Mouse (Mus musculus) gastrocnemius, adult 8-10 months (tissue): ENCODE measurements around the gene Atrnl1. TPM values are rescaled to one million over a fixed set of nuclear protein-coding genes. Genes with fewer than 3 reads are reported as not detected.

Experiments used
- DNase-seq, 2 experiments: peaks; one replicate each; pipeline ENCODE4 v3.0.0; 2022; ENCODE audit warnings: low spot score in 2 of 2
- total RNA-seq, 4 experiments: library from RNA; stranded (reverse); gene quantifications; 2 replicates each; pipeline ENCODE4 v1.2.4; 2022

Atrnl1 gene
- total RNA-seq, 4 experiments from 2014 or later, result 3.8 to 5.8 (median 4.7) TPM

DNA sequence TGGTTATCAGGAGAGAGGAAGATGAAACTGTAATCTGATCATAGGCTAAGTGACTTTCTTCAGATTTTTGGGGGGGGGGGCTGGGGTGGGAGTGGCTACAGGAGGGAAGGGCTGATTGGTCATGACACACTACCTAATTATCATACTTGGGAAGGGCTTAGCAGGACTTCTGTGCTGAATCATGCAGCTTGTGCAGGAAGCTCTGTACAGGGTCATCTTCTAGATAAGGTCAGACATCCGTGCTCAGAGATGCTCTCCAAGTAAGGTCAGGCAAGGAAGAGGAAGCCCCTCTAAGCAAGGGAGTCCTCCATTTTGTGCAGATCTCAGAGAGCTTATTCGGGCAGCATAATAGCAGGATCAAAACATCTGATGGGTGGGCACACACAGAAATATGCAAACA lies 454.7 kb downstream of the Atrnl1 start:
- DNase-seq, result no peak

DNA sequence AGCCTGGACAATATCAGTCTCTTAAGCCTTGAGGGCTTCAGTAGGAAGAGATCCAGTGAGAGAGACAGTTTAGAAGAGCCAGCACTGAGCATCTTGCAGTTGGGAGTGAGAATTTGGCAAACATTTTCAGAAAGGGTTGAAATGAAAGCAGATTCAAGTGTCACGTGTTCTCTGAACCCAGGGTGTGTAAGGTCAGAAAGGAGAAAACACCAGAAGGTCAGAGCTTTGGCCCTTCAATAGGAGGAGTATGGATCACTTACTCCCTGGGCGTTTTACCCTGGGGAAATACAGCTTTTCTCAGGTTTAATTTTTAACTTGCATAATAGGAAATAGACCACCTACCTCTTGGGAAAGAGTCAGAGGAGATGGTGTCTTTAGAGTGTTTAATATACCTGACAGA lies 457.3 kb downstream of the Atrnl1 start:
- no peak for DNase-seq

DNA sequence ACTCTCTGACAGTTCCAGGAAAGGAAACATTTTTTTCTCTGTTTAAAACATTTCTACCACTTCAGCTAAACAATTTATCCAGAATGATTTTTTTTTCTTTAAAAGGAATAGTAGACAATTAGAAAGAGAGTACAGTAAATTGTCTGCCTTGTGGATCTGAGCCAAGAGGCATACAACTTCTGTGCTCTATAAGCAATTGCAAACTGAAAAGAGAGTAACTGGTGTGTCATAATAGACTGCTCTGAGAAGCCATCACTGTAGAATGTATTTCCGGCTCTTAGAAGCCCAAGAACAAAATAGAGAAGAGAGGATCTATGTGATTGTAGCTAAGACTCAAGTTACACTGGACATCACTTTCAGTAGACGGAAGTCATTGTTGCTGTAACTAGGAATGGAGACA lies 458.1 kb downstream of the Atrnl1 start:
- DNase-seq, result no peak

DNA sequence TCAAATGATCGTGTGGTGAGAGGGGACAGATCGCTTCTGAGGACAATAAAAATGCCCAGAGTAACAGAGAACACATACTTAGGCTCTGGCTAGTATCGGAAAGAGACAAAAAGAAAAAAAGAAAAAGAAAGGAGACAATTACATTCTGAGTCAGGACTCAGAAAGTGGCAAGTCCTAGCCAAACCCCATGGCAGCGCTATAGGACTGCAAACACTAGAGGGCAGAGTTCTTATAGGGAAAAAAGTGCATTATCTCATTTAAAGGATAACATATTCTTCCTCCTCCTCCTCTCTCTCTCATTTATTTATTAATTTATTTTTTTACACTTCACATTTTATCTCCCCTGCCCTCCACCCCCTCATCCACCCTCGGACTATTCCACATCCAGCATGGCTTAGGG lies 461.6 kb downstream of the Atrnl1 start:
- DNase-seq, result no peak

DNA sequence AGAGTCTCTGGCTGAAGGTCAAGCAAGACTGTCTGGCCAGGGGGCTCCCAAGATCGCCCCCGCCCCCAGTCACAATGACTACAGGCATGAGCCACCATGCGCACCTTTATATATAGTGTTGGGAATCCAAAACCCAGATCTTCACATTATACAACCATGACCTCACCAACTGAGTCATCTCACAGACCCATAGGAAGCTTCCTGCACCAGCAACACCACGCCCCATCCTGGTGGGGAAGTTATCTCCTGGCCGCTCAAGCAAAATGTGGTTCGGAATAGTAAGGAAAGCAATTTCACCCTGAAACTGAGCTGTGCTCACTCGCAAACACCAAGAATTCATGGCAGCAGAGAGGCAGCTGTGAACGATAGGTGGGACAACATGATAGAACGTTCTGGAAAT lies 462.0 kb downstream of the Atrnl1 start:
- DNase-seq, result no peak

DNA sequence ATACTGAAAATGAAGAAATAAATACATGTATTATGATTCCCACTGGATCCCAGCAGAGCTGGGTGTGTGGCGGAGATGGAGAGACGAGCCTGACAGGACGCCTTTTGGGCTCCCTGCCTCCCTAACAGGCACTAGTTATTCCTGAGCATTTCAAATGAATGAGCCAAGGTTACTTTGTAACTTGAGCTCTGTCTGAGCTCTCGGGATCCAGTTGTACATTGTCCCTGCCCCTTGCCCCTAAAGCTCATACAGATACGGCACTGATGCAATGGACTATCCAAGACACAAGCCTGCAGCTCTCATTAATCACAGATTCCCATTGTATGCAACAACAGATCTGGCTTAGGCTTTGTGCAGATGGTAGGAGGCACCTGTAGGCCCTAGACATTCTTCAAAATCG lies 464.4 kb downstream of the Atrnl1 start:
- DNase-seq, result no peak

DNA sequence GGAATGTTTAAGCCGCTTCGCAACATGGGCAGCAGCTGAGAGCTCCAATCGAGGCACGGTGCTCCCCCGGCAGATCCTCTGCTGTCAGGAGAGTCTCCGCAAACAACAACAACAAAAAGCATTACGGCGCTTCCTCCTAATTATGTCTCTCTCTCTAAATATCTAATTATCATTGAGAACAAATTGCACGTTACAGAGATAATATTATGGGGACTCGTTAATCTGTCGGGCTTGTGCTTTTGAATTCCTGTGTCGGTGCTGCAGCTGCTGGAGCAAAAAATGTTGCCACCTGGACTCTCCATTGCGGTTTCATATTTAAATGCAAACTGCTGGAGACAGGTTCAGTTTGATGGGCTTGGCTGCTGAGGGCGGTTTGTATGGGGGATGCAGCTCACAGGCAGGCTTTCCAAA lies 466.1 kb downstream of the Atrnl1 start:
- no peak for DNase-seq

DNA sequence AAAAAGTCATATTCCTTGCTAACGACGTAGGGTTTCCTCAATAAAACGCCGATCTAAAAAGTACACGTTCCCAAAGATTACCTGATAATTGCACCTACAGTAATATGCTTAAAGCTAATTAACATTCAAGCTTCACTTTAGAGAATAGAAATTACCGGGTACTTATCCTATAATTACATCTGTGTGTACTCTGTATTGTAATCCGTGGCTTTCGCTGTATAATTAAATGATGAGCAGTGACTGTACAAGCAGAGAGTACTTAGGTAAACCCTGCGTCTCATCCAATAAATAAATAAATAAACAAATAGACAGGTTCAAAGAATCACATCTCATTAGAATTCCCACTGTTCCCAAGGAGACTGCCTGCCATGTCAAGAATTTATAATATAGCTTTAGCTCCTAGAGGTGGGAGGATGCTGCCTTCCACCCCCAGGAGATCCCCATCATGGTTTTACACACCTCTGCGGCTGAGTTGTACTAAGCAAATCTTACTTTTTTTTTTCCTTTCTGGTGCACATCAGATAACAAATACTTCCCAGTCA lies 466.8 kb downstream of the Atrnl1 start:
- DNase-seq, result no peak

DNA sequence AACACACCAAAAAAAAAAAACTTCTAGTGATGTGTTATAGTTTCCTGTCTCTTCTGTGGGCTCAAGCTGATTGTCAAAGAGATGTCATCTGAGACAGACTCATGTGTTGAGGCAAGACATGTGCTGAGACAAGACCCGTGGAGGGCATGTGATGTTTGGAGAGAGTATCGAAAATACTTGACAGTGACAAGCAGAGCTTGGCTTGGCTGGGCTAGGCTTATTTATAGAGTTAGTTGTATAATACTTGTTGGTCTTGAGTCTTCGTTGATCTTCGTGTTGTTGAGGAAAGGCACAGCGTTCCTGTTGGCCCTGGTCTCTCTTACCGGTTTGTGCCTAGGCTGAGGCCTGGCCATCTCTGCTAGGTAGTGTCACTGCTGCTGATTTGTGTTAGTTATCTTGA lies 469.3 kb downstream of the Atrnl1 start:
- DNase-seq, result no peak

DNA sequence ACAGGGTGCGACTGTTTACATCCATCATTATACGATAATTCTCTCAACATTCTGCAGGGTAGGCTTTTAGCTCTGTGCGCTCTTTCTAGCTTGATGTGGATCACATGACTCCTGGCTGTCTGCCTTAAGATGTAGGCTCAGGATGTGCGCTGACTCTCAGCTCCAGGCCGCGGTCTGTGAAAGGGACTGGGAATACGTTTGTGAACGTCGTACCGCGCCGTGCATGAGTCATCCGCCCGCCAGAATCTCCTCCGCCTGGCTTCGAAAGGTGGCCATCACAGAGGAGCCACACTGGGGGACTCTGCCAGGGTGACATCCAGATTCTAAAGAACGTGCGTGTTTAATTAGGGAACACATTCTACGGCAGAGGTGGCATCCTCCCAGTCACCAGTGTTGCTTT lies 471.9 kb downstream of the Atrnl1 start:
- no peak for DNase-seq

DNA sequence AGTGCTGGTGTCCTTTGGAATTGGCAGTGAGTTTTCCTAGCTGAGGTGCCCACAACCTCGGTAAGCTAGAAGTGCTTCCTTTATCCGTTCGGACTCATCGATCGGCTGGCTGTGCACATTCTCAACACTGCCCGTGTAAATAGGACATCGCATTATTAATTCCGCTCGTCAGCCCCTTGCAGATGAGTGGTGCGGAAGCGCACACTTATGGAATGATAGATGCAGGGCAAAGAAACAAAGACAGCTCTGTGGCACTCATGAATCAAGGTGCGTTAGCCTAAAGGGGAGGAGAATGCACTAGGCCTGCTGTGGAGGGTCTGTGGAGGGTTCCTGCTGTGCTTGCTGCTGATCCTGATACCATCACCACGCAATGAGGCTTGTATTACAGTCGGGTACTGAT lies 474.0 kb downstream of the Atrnl1 start:
- DNase-seq, result no peak

DNA sequence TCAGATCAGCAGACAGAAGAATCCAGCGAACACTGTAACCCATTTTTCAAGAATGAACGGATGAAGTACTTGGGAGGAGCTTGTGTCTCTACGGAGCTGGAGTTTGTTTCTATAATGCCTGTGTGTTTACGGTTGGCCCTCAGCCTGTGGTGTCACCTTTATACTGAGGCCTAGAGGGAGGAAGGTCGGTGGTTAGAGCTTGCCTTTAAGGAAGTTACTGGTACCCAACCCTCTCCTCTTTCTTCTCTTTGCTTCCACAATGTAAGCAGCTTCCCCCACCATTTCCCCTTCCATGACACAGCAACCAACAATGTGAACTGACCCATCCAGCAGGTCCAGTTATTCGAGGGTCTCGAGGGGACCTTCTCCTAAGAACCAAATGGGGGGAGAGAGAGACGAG lies 475.9 kb downstream of the Atrnl1 start:
- DNase-seq, result no peak

DNA sequence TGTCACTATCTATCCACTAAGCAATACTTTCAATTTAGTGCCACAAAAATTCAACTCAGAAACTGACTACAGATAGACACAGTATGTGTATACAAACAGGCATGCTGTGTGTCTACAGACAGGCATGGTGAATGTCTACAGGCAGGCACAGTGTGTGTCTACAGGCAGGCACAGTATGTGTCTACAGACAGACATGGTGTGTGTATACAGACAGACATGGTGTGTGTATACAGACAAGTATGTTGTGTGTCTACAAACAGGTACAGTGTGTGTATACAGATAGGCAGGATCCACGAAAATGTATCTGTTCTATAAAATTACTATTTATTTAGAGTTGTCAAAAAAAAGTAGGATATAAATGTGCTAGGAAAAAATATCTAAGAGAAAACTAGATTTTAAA lies 477.1 kb downstream of the Atrnl1 start:
- DNase-seq, result no peak

DNA sequence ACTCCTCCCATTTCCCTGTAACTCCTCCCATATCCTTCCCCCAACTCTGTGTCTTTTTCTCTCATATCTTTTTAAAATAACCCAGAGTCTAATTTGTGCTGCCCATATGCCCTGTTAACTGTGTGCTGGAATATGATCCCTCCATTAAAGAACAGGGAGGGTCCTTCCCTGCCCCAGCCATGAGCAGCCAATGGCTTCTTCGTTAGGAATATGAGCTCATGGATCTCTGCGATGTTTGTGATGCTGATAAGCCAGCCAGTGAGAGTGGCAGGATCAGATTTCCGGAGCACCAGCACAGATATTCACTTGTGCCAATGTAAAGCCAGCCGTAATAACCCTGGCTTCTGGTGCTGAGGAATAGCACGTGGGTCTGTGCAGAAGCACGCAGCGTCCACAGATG lies 477.6 kb downstream of the Atrnl1 start:
- DNase-seq, result no peak

DNA sequence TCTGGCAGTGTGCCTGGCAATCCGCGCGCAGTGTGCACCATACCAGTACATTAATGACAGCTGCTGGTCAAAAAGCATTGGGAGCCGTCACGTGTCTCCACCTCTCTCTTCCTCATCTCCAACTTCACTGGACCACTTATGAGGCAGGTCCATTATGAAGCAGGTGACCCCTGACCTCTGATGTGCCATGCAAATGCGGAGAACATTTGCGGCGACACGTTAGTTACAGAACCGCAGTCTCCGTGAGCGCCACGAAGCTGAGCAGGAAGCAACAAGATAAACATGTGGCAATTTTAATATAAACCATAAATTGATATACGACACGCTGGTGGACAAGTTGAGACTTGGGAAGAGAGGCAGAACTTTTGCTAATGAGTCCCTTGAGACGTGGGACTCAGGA lies 481.1 kb downstream of the Atrnl1 start:
- DNase-seq, result no peak

DNA sequence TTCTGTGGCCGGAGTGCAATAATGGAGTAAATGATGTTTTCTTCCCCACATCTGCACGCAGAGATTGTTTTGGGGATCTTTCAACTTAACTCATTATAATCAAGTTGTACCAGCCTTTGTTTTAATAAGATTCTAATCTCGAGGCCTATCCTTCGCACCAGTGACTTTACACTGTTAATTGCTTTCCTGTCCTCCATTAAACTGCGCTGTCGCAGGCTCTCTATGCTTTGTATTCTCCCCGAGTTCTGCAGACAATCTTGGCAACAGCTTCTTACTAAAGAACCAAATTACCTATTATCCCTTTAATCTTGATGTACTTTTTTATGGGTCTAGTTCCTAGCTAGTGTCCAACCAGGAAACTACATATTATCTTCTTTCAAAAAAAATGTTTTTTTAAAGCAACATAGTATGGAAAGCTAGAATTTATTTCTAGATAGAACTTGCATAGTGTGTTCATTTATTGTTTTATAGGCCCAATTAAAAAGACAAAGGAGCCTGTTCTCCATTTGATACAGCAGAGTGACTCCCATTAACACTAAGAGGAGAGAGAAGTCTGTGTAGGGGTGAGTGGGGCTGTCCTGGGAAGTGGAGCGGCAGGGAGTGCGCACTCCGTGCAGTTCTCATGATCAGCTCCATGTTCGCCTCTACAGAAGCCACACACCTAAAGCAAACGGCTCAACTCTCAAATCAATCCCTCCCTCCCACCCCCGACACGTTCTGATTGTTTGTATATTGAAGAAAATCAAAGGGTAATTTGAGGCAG lies 484.1 kb downstream of the Atrnl1 start:
- DNase-seq, result no peak

DNA sequence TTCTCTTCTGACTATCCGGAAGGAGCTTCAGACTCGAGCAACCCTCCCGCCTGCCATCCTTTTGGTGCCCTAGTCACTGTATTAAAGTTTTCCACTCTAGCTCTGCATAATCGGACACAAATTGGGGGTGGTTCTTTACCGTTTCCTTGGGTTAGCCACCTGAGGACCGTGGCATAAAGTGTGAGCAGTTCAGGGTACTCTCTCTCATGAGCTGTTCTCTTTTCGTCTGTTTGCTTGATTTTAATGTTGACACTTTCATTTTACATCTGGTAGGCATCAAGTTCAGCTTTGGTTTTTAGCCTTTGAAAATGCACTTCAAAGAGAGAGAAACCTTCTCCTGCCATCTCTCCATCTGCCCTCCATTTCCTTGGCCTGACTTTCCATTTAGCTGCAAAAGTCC lies 484.9 kb downstream of the Atrnl1 start:
- DNase-seq, result no peak

DNA sequence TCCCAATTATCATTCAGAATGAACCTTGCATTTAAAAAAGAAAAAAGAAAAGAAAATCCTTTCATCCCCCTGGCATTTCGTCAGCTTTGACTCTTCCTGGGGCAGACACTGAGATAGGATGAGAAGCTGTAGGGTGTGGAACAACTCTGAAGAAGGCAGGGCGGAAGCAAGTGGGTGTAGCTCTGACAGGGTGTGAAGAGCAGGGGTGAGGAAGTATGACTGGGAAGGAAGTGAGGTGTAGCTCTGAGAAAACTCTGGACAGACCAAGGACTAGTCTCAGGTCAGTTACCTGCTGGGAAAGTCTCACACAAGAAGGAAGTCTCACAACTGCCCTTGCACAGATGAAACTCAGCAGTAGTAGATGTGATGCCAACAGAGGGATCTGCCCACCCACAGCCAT lies 486.4 kb downstream of the Atrnl1 start:
- DNase-seq, result no peak

DNA sequence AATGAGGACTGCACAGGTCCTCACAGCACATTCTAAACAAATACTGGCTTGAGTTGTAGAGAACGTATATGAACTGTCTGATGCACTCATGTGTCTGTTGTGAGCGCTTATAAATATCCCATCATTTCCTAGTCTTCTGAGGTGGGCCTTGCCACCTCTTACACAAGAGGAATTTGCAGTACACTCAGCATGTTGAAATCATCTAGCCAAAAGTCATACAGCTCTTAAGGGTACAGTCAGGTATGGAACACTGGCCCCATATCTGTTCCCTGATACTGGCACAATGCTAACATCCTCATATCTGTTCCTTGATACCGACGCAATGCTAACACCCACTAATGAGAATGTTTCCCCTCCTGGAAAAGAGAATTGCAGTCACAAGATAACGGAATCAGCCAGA lies 488.7 kb downstream of the Atrnl1 start:
- no peak for DNase-seq

DNA sequence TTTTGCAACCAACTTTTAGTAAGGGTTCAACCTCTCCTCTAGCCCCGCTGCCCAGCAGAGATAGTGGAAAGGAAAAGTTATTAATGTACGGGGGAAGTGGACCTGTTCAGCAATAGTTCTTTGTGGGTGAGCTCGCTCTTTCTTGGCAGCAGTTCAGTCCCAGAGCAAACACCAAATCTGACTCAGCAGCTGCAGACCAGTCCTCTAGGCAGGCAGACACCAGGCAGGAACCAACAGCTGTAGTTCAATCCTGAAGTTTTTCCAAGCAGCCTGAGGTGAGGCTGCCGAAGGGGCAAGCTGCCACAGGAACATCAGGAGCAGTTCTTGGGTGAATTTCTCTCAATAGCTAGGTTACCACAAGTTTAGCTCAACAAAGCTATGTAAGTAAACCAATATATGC lies 489.5 kb downstream of the Atrnl1 start:
- DNase-seq, result no peak

DNA sequence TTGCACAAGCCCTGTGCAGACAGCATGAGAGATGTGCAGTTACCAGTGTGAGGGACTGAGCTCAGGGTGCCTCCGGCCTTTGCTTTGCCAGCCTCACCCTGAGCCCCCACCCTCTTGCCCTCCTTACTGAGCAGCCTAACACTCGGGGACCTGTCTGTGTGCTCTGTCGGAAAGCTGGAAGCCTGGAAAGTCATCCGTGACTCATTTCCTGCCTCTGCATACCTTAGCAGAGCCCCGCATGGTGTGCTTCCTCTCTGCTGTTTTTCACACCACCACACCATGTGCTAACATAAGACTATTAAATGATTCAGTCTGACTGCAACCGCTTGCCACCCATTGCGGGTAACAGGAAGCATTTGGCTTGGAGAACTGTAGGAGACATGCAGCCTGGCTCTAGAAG lies 493.7 kb downstream of the Atrnl1 start:
- no peak for DNase-seq

DNA sequence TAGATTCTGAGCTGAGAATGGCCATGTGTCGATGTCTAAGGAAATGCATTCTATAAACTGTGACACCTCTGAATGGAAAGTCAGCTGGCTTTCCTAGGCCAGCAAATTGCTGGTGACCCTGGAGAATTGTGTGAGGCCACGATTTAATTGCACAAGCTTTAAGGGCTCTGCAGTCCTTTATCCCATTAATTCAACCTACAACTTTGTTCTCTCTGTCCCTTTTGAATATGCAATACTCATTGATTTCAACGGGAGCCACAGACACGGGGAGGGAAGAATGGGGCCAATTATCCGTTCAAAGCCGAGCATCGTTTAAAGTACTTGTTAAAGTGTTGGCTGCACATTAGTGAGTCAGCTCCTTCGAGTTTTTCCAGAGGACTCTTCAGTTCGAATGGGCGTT lies 496.8 kb downstream of the Atrnl1 start:
- no peak for DNase-seq

DNA sequence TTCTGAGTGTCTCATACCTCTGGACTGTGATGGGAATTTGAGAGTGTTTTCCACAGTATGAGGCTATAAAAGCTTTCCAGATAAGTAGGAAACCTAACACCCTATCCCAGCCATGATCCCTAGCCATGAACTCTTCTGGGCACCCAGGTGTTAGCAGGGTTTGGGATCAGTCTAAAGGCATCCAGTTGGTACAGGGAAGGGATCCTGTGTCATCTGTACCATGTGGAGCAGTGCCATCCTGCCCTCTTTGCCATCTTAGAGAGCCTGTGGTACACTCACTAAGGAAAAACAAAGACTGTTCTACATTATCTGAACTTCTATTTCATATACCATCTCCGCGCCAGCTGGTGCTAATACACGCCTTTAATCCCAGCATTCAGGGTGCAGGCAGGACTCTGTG lies 499.7 kb downstream of the Atrnl1 start:
- DNase-seq, result no peak

DNA sequence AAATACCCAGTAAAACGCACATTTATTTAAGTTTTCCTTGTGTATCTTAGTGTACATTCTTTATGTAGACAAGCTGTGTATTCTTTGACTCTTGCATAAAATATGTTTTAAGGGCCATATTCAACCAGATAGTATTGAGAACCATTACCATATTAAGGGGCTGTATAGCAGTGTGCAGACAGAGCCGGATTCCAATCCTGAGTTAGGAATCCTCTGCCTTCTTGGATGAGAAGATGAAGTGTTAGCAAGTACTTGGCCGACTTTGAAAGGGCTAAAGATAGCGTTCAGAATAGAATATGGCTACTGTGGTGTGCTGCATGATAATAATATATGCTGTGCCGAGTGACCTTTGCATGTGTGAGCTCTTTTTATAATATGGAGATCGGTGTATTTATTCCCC lies 500.5 kb downstream of the Atrnl1 start:
- no peak for DNase-seq
